Mouse (Mus musculus) forebrain, embryonic 13.5 days (tissue): ENCODE results near the gene B020011L13Rik. TPM values are rescaled to one million over a fixed set of nuclear protein-coding genes. Genes with fewer than 3 reads are reported as not detected.
"Not testable (repeated sequence)": the region's sequence is repeated elsewhere in the genome, so short reads cannot be mapped to it uniquely, and the experiment has no call there.

Source experiments
- ATAC-seq: fragments of 200-750 bp; cut with Nextera tagmentation; 2 replicates; pipeline ENCODE4 v1.8.0; 2017
- H3K27ac ChIP-seq: fragments of 300-500 bp; sonication (generic); 2 replicates; pipeline ENCODE4 v1.5.1; 2015; ENCODE audit warnings: inconsistent platforms, mild to moderate bottlenecking, moderate library complexity
- H3K27me3 ChIP-seq: fragments of 300-500 bp; sonication (generic); 2 replicates; pipeline ENCODE4 v1.6.1; 2015; ENCODE audit warnings: mild to moderate bottlenecking, inconsistent platforms
- H3K36me3 ChIP-seq: fragments of 300-500 bp; sonication (generic); 2 replicates; pipeline ENCODE4 v1.6.1; 2015; ENCODE audit warnings: mild to moderate bottlenecking, inconsistent platforms; ENCODE audit not compliant: poor library complexity, severe bottlenecking
- H3K4me1 ChIP-seq: fragments of 300-500 bp; sonication (generic); 2 replicates; pipeline ENCODE4 v1.6.1; 2015; ENCODE audit warnings: inconsistent platforms
- H3K4me2 ChIP-seq: fragments of 300-500 bp; sonication (generic); 2 replicates; pipeline ENCODE4 v1.6.1; 2015; ENCODE audit warnings: inconsistent platforms, mild to moderate bottlenecking, moderate library complexity
- H3K4me3 ChIP-seq: fragments of 300-500 bp; sonication (generic); 2 replicates; pipeline ENCODE4 v1.5.1; 2015; ENCODE audit warnings: mild to moderate bottlenecking, inconsistent platforms
- H3K9ac ChIP-seq: fragments of 300-500 bp; sonication (generic); 2 replicates; pipeline ENCODE4 v1.6.1; 2015; ENCODE audit warnings: mild to moderate bottlenecking, inconsistent platforms
- H3K9me3 ChIP-seq: fragments of 300-500 bp; sonication (generic); replicated peaks from 2 replicates; pipeline ENCODE4 v1.6.1; 2016; ENCODE audit warnings: inconsistent platforms
- WGBS: fragments of 180-500 bp; shearing (Covaris S2); methylation state at CpG from one replicate; pipeline ENCODE4 v1.1.7; 2015; 5-methylcytosine and 5-hydroxymethylcytosine counted together
- polyA plus RNA-seq: library from polyadenylated mRNA; unstranded; fragments of >200 nt; fragmentation: Nextera tagmentation; extraction: Ambion mirVana; gene quantifications from 2 replicates; pipeline ENCODE4 v1.2.1, GENCODE M21; 2015

Gene B020011L13Rik
- polyA plus RNA-seq = not detected in 2 replicates

DNA sequence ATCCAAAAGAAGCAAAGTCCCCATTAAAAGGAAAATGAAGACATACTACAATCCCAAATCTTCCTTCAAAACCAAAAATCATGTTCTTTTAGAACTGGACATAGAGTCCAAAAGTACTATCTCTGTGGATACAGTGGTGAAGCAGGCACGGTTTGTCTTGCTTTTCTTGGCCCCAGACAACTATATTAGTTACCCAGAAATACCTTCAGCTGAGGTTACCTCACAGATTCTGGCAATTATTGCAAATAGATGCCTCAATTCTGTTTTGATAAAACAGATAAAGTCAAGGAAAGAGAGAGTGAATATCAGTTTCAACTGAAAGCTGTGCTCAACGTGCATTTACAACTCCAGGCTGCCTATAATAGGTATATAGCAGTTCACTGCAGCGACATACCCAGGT lies at the start of gene B020011L13Rik:
B020011L13Rik (plus strand) TSS at position 301 of the 400 bp plus-strand sequence.
- not testable (repeated sequence) for H3K27me3 ChIP-seq, H3K27ac ChIP-seq, H3K36me3 ChIP-seq, H3K9ac ChIP-seq, H3K4me3 ChIP-seq, H3K4me1 ChIP-seq, H3K4me2 ChIP-seq, H3K9me3 ChIP-seq, ATAC-seq
- WGBS = 76% methylated on average over 3 of the region's 3 CpGs

DNA sequence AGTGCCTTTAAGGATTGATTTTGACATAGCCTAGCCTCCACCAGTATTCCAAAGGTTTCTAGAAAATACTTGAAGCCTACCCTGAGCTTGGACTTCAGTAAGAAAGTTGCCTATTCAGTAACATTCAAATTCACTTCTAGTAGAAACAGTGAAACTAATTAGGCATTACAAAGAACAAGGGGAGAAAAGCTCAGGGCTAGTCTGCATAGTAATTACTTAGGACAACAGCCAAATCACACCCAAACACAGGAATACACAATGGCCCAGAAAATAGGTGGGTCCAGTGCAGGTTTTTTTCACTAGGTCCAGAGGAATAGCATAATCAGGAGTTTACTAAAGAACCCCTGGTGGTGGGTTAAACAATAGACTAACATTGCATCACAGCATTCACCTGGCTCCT lies 35.3 kb downstream of the B020011L13Rik start:
- not testable (repeated sequence) for H3K4me3 ChIP-seq, ATAC-seq, H3K9me3 ChIP-seq, H3K9ac ChIP-seq, H3K27me3 ChIP-seq, H3K27ac ChIP-seq, H3K4me2 ChIP-seq, H3K36me3 ChIP-seq, H3K4me1 ChIP-seq

DNA sequence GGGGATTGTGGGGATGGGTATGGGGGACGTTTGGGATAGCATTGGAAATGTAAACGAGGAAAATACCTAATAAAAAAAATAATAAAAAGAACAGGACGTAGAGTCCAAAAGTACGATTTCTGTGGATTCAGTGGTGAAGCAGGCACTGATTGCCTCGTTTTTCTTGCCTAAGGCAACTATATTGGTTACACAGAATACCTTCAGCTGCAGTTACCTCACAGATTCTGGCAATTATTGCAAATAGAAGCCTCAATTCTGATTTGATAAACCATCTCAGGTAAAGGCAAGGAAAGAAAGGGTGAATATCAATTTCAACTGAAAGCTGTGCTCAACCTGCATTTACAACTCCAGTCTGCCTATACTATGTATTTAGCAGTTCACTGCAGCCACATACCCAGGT lies 48.8 kb downstream of the B020011L13Rik start, which contains the start of gene Gm28360:
Gm28360 (plus strand) TSS at position 301 of the 400 bp plus-strand sequence.
- H3K9me3 ChIP-seq, ATAC-seq, H3K4me3 ChIP-seq, H3K27ac ChIP-seq, H3K4me1 ChIP-seq, H3K9ac ChIP-seq, H3K36me3 ChIP-seq, H3K4me2 ChIP-seq, H3K27me3 ChIP-seq: not testable (repeated sequence)
- WGBS = 71% methylated on average over 5 of the region's 5 CpGs

DNA sequence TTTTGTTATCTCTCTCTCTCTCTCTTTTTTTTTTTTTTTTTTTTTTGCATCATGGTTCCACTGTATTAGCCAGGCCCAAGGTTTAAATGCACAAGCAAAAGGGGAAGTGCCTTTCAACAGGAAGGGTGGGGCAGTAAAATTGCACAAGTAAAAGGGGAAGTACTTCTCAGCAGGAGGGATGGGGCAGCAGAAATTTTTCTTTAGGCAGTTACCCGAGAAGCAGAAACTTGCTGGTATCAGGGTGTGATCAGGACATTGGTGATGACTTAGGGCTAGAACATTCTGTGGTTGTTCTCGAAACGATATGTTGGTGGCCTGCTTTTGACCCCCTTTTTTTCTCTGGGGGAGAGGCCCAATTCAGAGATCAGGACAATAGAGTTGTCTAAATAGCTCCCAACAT lies 70.8 kb downstream of the B020011L13Rik start:
- H3K9ac ChIP-seq, ATAC-seq, H3K4me3 ChIP-seq, H3K4me1 ChIP-seq, H3K36me3 ChIP-seq, H3K4me2 ChIP-seq, H3K27ac ChIP-seq, H3K27me3 ChIP-seq: not testable (repeated sequence)
- H3K9me3 ChIP-seq = peaks cover 10% of the 10 kb centered on the region
- 84% methylated on average over 3 of the region's 3 CpGs for WGBS

Other genes with a start within 250 kb of the B020011L13Rik start
- not detected in 2 replicates for gene Gm28363, start 84.0 kb upstream of the B020011L13Rik start, polyA plus RNA-seq
- not detected in 2 replicates for gene Gm28360, start 48.9 kb downstream of the B020011L13Rik start, polyA plus RNA-seq
- not detected in 2 replicates for gene Gm28168, start 146.9 kb downstream of the B020011L13Rik start, polyA plus RNA-seq
- not detected in 2 replicates for gene Gm7145, start 184.8 kb downstream of the B020011L13Rik start, polyA plus RNA-seq